Mouse (Mus musculus) liver, embryonic 14.5 days (tissue): ENCODE data around the gene Ankrd6. TPM values are rescaled to one million over a fixed set of nuclear protein-coding genes. Genes with fewer than 3 reads are reported as not detected.

Source experiments
- ATAC-seq: fragments of 200-750 bp; cut with Nextera tagmentation; 2 replicates; pipeline ENCODE4 v1.8.0; 2017; ENCODE audit warnings: moderate number of reproducible peaks, mild to moderate bottlenecking, moderate library complexity; ENCODE audit not compliant: insufficient read depth
- DNase-seq, 3 experiments: peaks; one replicate each; pipeline ENCODE4 v3.0.0-alpha.2; 2012 to 2013; ENCODE audit warnings: low read depth in 3 of 3, low spot score in 3 of 3
- H3K27ac ChIP-seq: fragments of 300-500 bp; sonication (generic); 2 replicates; pipeline ENCODE4 v1.5.1; 2014; ENCODE audit warnings: moderate library complexity, mild to moderate bottlenecking, control low read depth, inconsistent platforms
- H3K27me3 ChIP-seq: fragments of 300-500 bp; sonication (generic); 2 replicates; pipeline ENCODE4 v1.6.1; 2014; ENCODE audit warnings: mild to moderate bottlenecking, low read length, moderate library complexity; ENCODE audit not compliant: control insufficient read depth, insufficient read depth
- H3K36me3 ChIP-seq: fragments of 300-500 bp; sonication (generic); replicated peaks from 2 replicates; pipeline ENCODE4 v1.6.1; 2014; ENCODE audit warnings: low read depth; ENCODE audit not compliant: control insufficient read depth, insufficient read depth
- H3K4me1 ChIP-seq, 2 experiments: fragments of 200-500 bp in 1 of 2; fragments of 300-500 bp in 1 of 2; sonication (generic) in 1 of 2; replicated peaks; 2 replicates each; pipeline ENCODE4 v1.6.1; 2012 to 2014; ENCODE audit warnings: antibody characterized with exemption in 1 of 2, inconsistent platforms in 1 of 2, low read length in 1 of 2; ENCODE audit not compliant: control insufficient read depth in 2 of 2, insufficient read depth in 2 of 2
- H3K4me2 ChIP-seq: fragments of 300-500 bp; sonication (generic); 2 replicates; pipeline ENCODE4 v1.6.1; 2014; ENCODE audit warnings: low read depth, mild to moderate bottlenecking, control low read depth, moderate library complexity
- H3K4me3 ChIP-seq, 2 experiments: fragments of 200-500 bp in 1 of 2; fragments of 300-500 bp in 1 of 2; sonication (generic) in 1 of 2; 2 replicates each; pipeline ENCODE4 v1.5.1; 2012 to 2014; ENCODE audit warnings: low read depth in 2 of 2, low read length in 2 of 2, mild to moderate bottlenecking in 2 of 2, control low read depth in 1 of 2, inconsistent platforms in 1 of 2, moderate library complexity in 1 of 2; ENCODE audit not compliant: insufficient read depth in 1 of 2
- H3K9ac ChIP-seq: fragments of 300-500 bp; sonication (generic); replicated peaks from 2 replicates; pipeline ENCODE4 v1.6.1; 2014; ENCODE audit warnings: mild to moderate bottlenecking, control low read depth, moderate library complexity
- H3K9me3 ChIP-seq: fragments of 300-500 bp; sonication (generic); 2 replicates; pipeline ENCODE4 v1.6.1; 2016; ENCODE audit warnings: low read length, mixed read lengths; ENCODE audit not compliant: control insufficient read depth
- CTCF ChIP-seq: IDR thresholded peaks from 2 replicates; pipeline ENCODE4 v1.5.1; 2016; ENCODE audit warnings: antibody characterized with exemption, low read depth, control low read depth
- EP300 ChIP-seq: IDR thresholded peaks from 2 replicates; pipeline ENCODE4 v1.6.1; 2016; ENCODE audit warnings: antibody characterized with exemption, low read depth
- WGBS: fragments of 180-500 bp; shearing (Covaris S2); extraction: QIAGEN DNeasy Blood & Tissue Kit; methylation state at CpG from one replicate; pipeline ENCODE4 v1.1.7; 2014; ENCODE audit not compliant: insufficient replicate concordance; 5-methylcytosine and 5-hydroxymethylcytosine counted together
- polyA plus RNA-seq, 2 experiments: library from polyadenylated mRNA; depleted of rRNA in 1 of 2; stranded (reverse) in 1 of 2; unstranded in 1 of 2; fragments of >200 nt; fragmentation: Nextera tagmentation in 1 of 2; extraction: Ambion mirVana in 1 of 2; gene quantifications; 2 replicates each; pipeline versions ENCODE4 v1.2.1 to v1.2.3; 2012 to 2014

Ankrd6 gene
- polyA plus RNA-seq, 2 experiments = 0.31 to 0.42 TPM

- no peak overlapping the region for H3K4me3 ChIP-seq
- peak overlapping the region; percentile 55 for H3K4me2 ChIP-seq
Measured at GRCm38 (mm10) chr4:32868437-32868836, 82.2 kb downstream of the Ankrd6 start.

GRCm38 (mm10) chr4:32867460-32867859 is 83.2 kb downstream of the Ankrd6 start:
- peak in 2 of 3 experiments; percentile 19 to 28 for DNase-seq
- Histone ChIP-seq H3K27me3 (peaks cover 7% of the 10 kb centered on the region; the same call in 1 of the 2 replicates), H3K9ac (no peak overlapping the region), H3K4me3 (no peak overlapping the region), H3K9me3 (no peaks in the 10 kb centered on the region), H3K36me3 (no peaks in the 10 kb centered on the region), H3K27ac (no peak overlapping the region), H3K4me2 (no peak overlapping the region), H3K4me1 (peaks cover 36 to 40% of the 10 kb centered on the region in 2 experiments)
- no peak for ATAC-seq
- WGBS = 57% methylated on average over 6 of the region's 6 CpGs
- TF ChIP-seq CTCF (peak; percentile 84), EP300 (no peak)

More at GRCm38 (mm10) chr4:32868437-32868836, 82.2 kb downstream of the Ankrd6 start:
- Histone ChIP-seq H3K36me3 (no peaks in the 10 kb centered on the region), H3K9ac (no peak overlapping the region), H3K27ac (no peak overlapping the region), H3K27me3 (peaks cover 7% of the 10 kb centered on the region; the same call in 1 of the 2 replicates), H3K9me3 (no peaks in the 10 kb centered on the region), H3K4me1 (peaks cover 29 to 30% of the 10 kb centered on the region in 2 experiments)
- no peak for DNase-seq
- WGBS = 28% methylated on average over 4 of the region's 4 CpGs
- no peak for ATAC-seq
- TF ChIP-seq CTCF (no peak), EP300 (no peak)

- H3K4me2 ChIP-seq = no peak overlapping the region
- H3K27ac ChIP-seq = no peak overlapping the region
- H3K9ac ChIP-seq = no peak overlapping the region
- no peak for TF ChIP-seq CTCF
- peaks cover 49 to 52% of the 10 kb centered on the region in 2 experiments for H3K4me1 ChIP-seq
- ATAC-seq = no peak
- no peak overlapping the region for H3K4me3 ChIP-seq
- WGBS = 75% methylated on average over 6 of the region's 6 CpGs
- H3K36me3 ChIP-seq = no peaks in the 10 kb centered on the region
- DNase-seq = no peak
- H3K9me3 ChIP-seq = no peaks in the 10 kb centered on the region
- peaks cover 7% of the 10 kb centered on the region; the same call in 1 of the 2 replicates for H3K27me3 ChIP-seq
Measured at GRCm38 (mm10) chr4:32864867-32865242, 85.8 kb downstream of the Ankrd6 start.

- DNase-seq = no peak
- TF ChIP-seq CTCF = no peak
- no peak for TF ChIP-seq EP300
- peaks cover 46 to 48% of the 10 kb centered on the region in 2 experiments for H3K4me1 ChIP-seq
Measured at GRCm38 (mm10) chr4:32864131-32864866, 86.3 kb downstream of the Ankrd6 start.

GRCm38 (mm10) chr4:32863447-32864130 is 87.1 kb downstream of the Ankrd6 start:
- DNase-seq (no peak), ATAC-seq (no peak)
- Histone ChIP-seq H3K4me3 (no peak overlapping the region), H3K4me2 (peak overlapping the region; percentile 66), H3K9ac (no peak overlapping the region), H3K27ac (no peak overlapping the region), H3K4me1 (peaks cover 39 to 40% of the 10 kb centered on the region in 2 experiments), H3K27me3 (peaks cover 7% of the 10 kb centered on the region; the same call in 1 of the 2 replicates), H3K9me3 (no peaks in the 10 kb centered on the region), H3K36me3 (no peaks in the 10 kb centered on the region)
- 33% methylated on average over 12 of the region's 12 CpGs for WGBS
- no peak for TF ChIP-seq EP300
- TF ChIP-seq CTCF = no peak

More at GRCm38 (mm10) chr4:32864131-32864866, 86.3 kb downstream of the Ankrd6 start:
- Histone ChIP-seq H3K4me2 (no peak overlapping the region), H3K27ac (no peak overlapping the region), H3K4me3 (no peak overlapping the region), H3K9ac (no peak overlapping the region), H3K36me3 (no peaks in the 10 kb centered on the region), H3K9me3 (no peaks in the 10 kb centered on the region), H3K27me3 (peaks cover 7% of the 10 kb centered on the region; the same call in 1 of the 2 replicates)
- no peak for ATAC-seq
- 67% methylated on average over 31 of the region's 31 CpGs for WGBS
